Mouse (Mus musculus) thymus, postnatal 36 days (tissue): ENCODE results near the gene Napepld.
"Not testable (repeated sequence)": the region's sequence is repeated elsewhere in the genome, so short reads cannot be mapped to it uniquely, and the experiment has no call there.

Experiments used
- DNase-seq, 2 experiments: peaks; one replicate each; pipeline ENCODE4 v3.0.0; 2022; ENCODE audit warnings: mixed read lengths in 2 of 2

Napepld gene

GRCm38 (mm10) chr5:21703708-21704107, 2.5 kb upstream of the Napepld start:
- DNase-seq, result no peak

- DNase-seq, result no peak
These were observed 1.8 kb upstream of the Napepld start for GRCm38 (mm10) chr5:21702873-21703475.

GRCm38 (mm10) chr5:21702009-21702364, 791 bp upstream of the Napepld start:
- no peak for DNase-seq

- DNase-seq, result no peak
These were observed 262 bp downstream of the Napepld start for GRCm38 (mm10) chr5:21700934-21701333.

- DNase-seq, result no peak
These were observed 849 bp downstream of the Napepld start for GRCm38 (mm10) chr5:21700272-21700821.

- DNase-seq, result not testable (repeated sequence)
These were observed 1.6 kb downstream of the Napepld start for GRCm38 (mm10) chr5:21699555-21699954.

- no peak for DNase-seq
These were observed 6.2 kb downstream of the Napepld start for GRCm38 (mm10) chr5:21694854-21695490.

- DNase-seq, result no peak
These were observed 7.8 kb downstream of the Napepld start for GRCm38 (mm10) chr5:21693372-21693870.

- DNase-seq, result no peak
These were observed 9.0 kb downstream of the Napepld start for GRCm38 (mm10) chr5:21692230-21692629.

- DNase-seq, result no peak
These were observed 14.2 kb downstream of the Napepld start for GRCm38 (mm10) chr5:21687042-21687441.

- no peak for DNase-seq
These were observed 16.2 kb downstream of the Napepld start for GRCm38 (mm10) chr5:21685001-21685400.

GRCm38 (mm10) chr5:21683811-21684210, 17.4 kb downstream of the Napepld start:
- DNase-seq, result no peak

- no peak for DNase-seq
These were observed 20.3 kb downstream of the Napepld start for GRCm38 (mm10) chr5:21680940-21681339.

- DNase-seq, result no peak
These were observed 21.2 kb downstream of the Napepld start for GRCm38 (mm10) chr5:21680029-21680428.

GRCm38 (mm10) chr5:21678363-21678762, 22.8 kb downstream of the Napepld start:
- DNase-seq, result no peak

- DNase-seq, result no peak
These were observed 23.3 kb downstream of the Napepld start for GRCm38 (mm10) chr5:21677939-21678338.

- no peak for DNase-seq
These were observed 25.7 kb downstream of the Napepld start for GRCm38 (mm10) chr5:21675494-21675893.

- no peak for DNase-seq
These were observed 26.2 kb downstream of the Napepld start for GRCm38 (mm10) chr5:21675019-21675418.

- DNase-seq, result peak in 1 of 2 experiments; percentile 29
These were observed 27.5 kb downstream of the Napepld start for GRCm38 (mm10) chr5:21673742-21674141.

- DNase-seq, result peak; percentile 43 to 66
These were observed 28.2 kb downstream of the Napepld start for GRCm38 (mm10) chr5:21672812-21673635.

GRCm38 (mm10) chr5:21669307-21669706, 31.9 kb downstream of the Napepld start:
- no peak for DNase-seq

- no peak for DNase-seq
These were observed 33.7 kb downstream of the Napepld start for GRCm38 (mm10) chr5:21667191-21668137.
